Mouse (Mus musculus) lung, postnatal 10 days (tissue): ENCODE measurements around the gene Kcnj10.

Experiments
- DNase-seq: peaks from one replicate; pipeline ENCODE4 v3.0.0; 2021

The Kcnj10 gene

DNA sequence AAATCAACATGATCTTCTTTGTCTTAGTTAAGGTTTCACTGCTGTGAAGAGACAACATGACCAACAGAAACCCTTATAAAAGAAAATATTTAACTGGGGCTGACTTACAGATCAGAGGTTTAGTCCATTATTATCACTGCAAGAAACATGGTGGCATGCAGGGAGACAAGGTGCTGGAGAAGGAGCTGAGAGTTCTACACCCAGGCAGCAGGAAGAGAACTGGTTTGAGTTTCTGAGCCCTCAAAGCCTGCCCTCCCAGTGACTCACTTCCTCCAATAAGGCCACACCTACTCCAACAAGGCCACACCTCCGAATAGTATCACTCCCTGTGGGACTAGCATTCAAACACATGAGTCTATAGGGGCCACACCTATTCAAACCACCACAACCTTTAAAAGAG, 49.8 kb downstream of the Kcnj10 start:
- DNase-seq, result no peak

DNA sequence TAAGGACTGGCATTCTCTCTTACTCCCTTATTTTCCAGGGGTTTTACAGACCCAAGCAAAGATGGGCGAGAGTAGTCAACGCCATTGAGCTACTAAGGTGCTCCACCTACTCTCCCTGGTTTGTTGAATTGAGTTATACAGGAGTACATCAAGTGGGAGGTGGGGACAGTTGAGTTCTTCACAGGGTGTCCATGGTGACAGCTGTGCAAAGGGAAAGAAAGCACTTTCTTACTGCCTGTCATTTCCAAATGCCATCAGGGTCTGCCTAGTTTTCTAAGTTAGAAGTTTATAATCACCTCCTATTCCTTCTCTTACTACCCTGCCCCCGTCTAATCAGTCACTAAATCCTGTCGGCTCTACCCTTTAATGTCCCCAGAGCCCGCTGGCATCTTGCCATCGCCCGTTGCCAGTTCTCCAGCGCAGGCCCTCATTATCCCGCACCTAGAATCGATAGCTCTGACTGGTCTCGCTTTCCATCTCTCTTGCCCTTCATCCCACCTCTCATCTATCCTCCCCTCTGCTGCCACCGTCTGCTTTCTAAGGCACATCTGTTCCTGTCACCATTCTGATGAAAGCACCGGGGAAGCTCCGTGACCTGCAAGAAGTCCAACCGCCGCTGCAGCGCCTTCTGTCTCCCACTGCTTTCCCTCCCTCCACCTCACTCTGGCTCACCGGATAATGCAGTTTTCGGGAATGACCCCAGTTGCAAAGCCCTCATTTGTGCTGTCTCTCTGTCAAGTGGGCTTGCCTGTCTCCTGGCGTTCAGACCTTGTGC, 51.0 kb downstream of the Kcnj10 start:
- DNase-seq, result no peak

GRCm38 (mm10) chr1:172392643-172393170, 51.7 kb downstream of the Kcnj10 start:
- no peak for DNase-seq

DNA sequence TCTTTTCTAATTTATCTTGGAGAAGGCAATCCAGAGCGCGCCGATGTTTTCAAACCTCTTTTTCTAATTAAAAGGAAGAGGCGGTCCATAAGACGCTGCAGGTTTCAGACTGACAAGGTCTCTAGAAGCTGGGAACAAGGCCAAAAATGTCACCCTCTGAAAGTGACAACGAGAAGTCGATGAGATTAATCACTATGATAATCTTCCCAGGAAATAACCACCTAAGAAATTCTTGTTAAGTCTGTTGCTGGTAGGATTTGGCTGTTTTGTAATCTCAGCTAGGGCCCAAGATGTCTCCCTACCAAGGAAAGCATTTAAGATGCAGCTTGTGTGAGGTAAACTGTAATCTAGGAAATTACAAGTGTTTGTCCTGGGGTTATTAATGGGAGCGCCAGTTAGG, 52.7 kb downstream of the Kcnj10 start:
- DNase-seq, result no peak

DNA sequence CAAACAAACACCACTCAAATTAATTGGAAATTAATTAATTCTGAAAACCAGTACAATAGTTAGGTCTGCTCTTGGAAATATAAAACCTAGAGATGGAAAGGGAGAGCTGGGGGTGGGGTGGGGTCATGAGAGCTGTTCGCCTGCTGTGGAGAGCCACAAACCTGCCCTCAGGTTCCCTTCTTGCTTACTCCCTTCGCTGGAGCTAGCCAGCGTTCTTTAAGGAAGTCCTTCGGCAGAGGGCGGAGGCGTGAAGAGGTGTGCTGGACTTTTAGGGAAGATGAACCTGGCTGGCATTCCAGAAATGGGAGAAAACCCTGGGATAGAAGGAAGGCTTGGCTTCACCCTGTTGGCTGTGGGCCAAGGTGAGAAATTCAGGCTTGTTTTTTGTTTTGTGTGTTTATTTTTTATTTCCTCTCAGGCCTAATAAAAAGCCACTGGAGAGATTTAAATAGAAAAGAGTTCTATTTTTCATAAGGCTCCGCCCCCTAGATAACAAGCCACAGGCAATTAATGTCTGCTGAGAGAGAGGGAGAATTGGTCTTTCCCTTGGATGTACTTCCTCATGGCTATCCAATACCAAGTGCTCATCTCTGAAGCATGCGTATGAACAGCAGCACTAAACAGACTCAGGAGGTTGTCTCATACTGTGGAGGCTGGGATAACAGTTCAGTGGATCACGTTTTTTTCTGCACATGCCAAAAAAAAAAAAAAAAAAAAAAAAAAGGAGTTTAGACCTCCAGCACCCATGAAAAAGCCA, 56.2 kb downstream of the Kcnj10 start:
- peak; percentile 17 for DNase-seq

DNA sequence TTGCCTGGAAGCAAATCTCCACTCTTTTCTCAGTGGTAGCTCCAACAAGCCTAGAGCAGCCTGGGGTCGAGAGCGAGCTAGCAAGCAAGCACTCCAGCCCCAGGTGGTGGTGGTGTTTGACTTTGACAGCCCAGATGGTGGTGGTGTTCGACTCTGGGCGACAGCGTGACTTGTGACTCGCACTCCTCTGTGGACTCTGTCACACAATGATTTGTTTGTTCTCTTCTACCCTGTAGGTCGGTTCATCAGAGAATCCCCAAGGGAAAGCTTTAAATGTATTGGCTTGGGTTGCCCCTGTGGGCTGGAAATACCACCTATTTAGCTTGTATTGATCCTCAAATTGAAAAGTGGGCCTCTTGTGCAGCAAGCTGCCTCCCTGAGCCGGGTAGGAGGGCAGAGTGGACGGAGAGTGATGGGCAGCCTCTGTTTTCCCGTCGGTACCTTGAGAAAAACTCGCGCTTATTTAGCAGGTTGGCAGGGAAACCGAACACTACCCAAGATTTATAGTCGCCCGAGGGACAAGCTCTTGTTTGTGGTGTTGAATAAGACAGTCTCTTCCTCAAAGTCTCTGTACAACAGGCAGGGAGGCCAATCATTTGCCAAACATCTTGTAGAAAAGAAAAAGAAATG, 65.2 kb downstream of the Kcnj10 start:
- DNase-seq, result no peak

- DNase-seq, result peak; percentile 46
Observed at GRCm38 (mm10) chr1:172408996-172409395, 68.0 kb downstream of the Kcnj10 start.

GRCm38 (mm10) chr1:172409431-172409830, 68.4 kb downstream of the Kcnj10 start:
- DNase-seq, result no peak

- peak; percentile 79 for DNase-seq
Observed at GRCm38 (mm10) chr1:172410806-172411205, 69.8 kb downstream of the Kcnj10 start.

GRCm38 (mm10) chr1:172412204-172412603, 71.2 kb downstream of the Kcnj10 start:
- peak; percentile 85 for DNase-seq

- DNase-seq, result no peak
Observed at GRCm38 (mm10) chr1:172413491-172414230, 72.7 kb downstream of the Kcnj10 start.

- DNase-seq, result no peak
Observed at GRCm38 (mm10) chr1:172414231-172414585, 73.2 kb downstream of the Kcnj10 start.

- no peak for DNase-seq
Observed at GRCm38 (mm10) chr1:172415061-172415460, 74.1 kb downstream of the Kcnj10 start.

- no peak for DNase-seq
Observed at GRCm38 (mm10) chr1:172418173-172418572, 77.2 kb downstream of the Kcnj10 start.

DNA sequence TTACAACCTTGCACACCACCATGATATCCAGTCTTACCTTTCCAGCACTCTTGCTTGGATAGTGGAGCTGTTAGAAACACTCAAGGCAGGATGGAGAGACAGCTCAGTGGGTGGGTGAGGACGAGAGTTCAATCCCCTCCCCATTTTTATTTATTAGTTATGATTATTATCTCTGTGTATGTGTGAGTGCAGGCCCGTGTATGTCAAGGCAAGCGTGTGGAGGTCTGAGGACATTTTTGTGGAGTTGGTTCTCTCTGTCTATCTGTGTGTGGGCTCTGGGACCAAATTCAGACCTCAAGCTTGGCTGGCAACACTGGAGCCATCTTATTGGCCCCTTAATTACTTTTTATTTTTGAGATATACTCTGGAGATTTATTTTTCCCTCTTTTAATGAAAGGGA, 77.6 kb downstream of the Kcnj10 start:
- DNase-seq, result no peak

DNA sequence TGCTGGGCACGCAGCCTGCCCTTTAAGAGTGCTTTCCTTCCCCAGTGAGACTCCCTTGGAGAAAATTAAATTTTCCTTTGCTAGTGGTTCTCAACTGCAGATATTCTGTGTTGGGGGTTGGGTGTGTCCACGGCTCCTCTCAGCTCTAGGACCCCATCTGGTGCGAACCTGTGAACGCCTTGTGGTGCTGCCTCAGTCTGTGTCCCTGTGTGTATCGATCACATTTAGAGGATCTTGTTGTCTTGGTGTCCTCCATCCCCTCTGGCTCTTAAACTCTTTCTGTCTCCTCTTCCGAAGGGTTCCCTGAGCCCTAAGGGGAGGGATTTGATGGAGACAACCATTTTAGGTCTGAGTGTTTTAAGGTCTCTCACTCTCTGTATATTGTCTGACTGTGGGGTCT, 79.2 kb downstream of the Kcnj10 start:
- DNase-seq, result no peak

- DNase-seq, result no peak
Observed at GRCm38 (mm10) chr1:172423393-172423792, 82.4 kb downstream of the Kcnj10 start.
